Mouse (Mus musculus) erythroblast, embryonic 14.5 days (primary cell): ENCODE measurements around the gene Gls.

ENCODE experiments used
- GATA1 ChIP-seq: IDR thresholded peaks from 2 replicates; pipeline ENCODE4 v1.6.1; 2012; ENCODE audit warnings: low read length, inconsistent platforms, mixed read lengths
- TAL1 ChIP-seq: IDR thresholded peaks from 3 replicates; pipeline ENCODE4 v1.6.1; 2012; ENCODE audit warnings: low read length, inconsistent platforms, mixed read lengths

DNA sequence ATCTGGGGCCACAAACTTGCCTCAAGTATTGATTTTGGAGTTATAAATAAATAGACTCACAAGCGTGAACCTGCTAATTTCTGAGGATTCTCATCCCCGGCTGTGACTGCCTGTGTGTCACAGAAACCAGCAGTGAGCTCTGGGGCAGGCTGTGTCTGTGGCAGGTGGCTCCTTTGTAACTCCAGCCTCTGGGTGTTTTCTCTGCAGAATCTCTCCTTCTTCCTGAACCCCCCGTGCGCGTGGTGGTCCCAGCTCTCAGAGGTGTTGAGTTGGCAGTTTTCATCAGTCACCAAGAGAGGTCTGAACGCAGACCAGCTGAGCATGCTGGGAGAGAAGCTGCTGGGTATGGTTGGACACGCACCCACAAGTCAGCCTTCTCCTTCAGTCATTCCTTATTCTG lies 84.3 kb downstream of the Gls start:
- TF ChIP-seq TAL1 (no peak), GATA1 (no peak)
